Mouse (Mus musculus) erythroblast, embryonic 14.5 days (primary cell): Measurements from ENCODE around the gene Runx3. TPM values are rescaled to one million over a fixed set of nuclear protein-coding genes. Genes with fewer than 3 reads are reported as not detected.

Experiments
- H3K27me3 ChIP-seq: 2 replicates; pipeline ENCODE4 v1.6.1; 2012; ENCODE audit warnings: inconsistent platforms; ENCODE audit not compliant: control insufficient read depth
- H3K36me3 ChIP-seq: 2 replicates; pipeline ENCODE4 v1.6.1; 2012; ENCODE audit warnings: mild to moderate bottlenecking, inconsistent platforms; ENCODE audit not compliant: control insufficient read depth
- H3K4me1 ChIP-seq: 2 replicates; pipeline ENCODE4 v1.6.1; 2012; ENCODE audit warnings: inconsistent platforms; ENCODE audit not compliant: control insufficient read depth
- H3K4me3 ChIP-seq: replicated peaks from 2 replicates; pipeline ENCODE3; 2012; ENCODE audit warnings: moderate library complexity, mild to moderate bottlenecking, inconsistent platforms
- H3K9me3 ChIP-seq: 2 replicates; pipeline ENCODE4 v1.6.1; 2012; ENCODE audit warnings: low read length, inconsistent platforms, mixed read lengths; ENCODE audit not compliant: control insufficient read depth
- GATA1 ChIP-seq: IDR thresholded peaks from 2 replicates; pipeline ENCODE4 v1.6.1; 2012; ENCODE audit warnings: low read length, inconsistent platforms, mixed read lengths
- TAL1 ChIP-seq: IDR thresholded peaks from 3 replicates; pipeline ENCODE4 v1.6.1; 2012; ENCODE audit warnings: low read length, inconsistent platforms, mixed read lengths
- polyA plus RNA-seq: library from polyadenylated mRNA; stranded (reverse); fragments of >175 nt; gene quantifications from 2 replicates; pipeline ENCODE4 v1.2.3, GENCODE M21; 2012

Runx3 gene
- polyA plus RNA-seq, 1 experiment = 0.61 TPM

GRCm38 (mm10) chr4:135136202-135136601 lies 15.8 kb downstream of the Runx3 start:
- TF ChIP-seq GATA1 = no peak
- TF ChIP-seq TAL1 = no peak
- Histone ChIP-seq H3K36me3 (no peaks in the 10 kb centered on the region), H3K9me3 (no peaks in the 10 kb centered on the region), H3K4me3 (no peak overlapping the region), H3K27me3 (peaks cover 31% of the 10 kb centered on the region), H3K4me1 (no peaks in the 10 kb centered on the region)

GRCm38 (mm10) chr4:135136612-135137011 lies 16.2 kb downstream of the Runx3 start:
- TF ChIP-seq TAL1 = no peak
- TF ChIP-seq GATA1 = peak; percentile 58
- Histone ChIP-seq H3K4me3 (no peak overlapping the region), H3K9me3 (no peaks in the 10 kb centered on the region), H3K4me1 (no peaks in the 10 kb centered on the region), H3K27me3 (peaks cover 35% of the 10 kb centered on the region), H3K36me3 (no peaks in the 10 kb centered on the region)

GRCm38 (mm10) chr4:135140647-135141515 lies 20.4 kb downstream of the Runx3 start:
- no peak for TF ChIP-seq GATA1
- TF ChIP-seq TAL1 = no peak
- no peaks in the 10 kb centered on the region for H3K9me3 ChIP-seq
- no peak overlapping the region for H3K4me3 ChIP-seq
- no peaks in the 10 kb centered on the region for H3K4me1 ChIP-seq
- H3K27me3 ChIP-seq = peaks cover 68% of the 10 kb centered on the region
- H3K36me3 ChIP-seq = no peaks in the 10 kb centered on the region

DNA sequence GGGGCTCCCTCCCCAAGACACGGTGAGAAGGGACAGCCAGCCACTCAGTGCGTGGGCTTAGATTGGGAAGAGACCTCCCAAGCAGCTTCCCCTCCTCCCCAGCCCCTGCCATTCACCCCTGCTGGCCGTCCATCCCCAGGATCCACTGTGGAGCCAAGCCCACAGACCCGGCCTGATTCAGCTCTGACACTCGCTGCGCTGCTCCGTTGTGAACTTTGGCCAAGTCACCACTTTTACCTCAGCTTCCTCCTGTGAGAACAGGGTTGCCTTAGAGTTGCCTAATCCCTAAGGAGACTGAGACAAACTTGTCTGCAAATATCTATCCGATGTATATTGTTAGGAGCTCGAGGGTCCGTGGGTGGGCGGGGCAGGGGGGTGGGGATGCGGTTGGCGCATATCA lies 21.3 kb downstream of the Runx3 start:
- Histone ChIP-seq H3K9me3 (no peaks in the 10 kb centered on the region), H3K36me3 (no peaks in the 10 kb centered on the region), H3K4me3 (no peak overlapping the region), H3K27me3 (peaks cover 77% of the 10 kb centered on the region), H3K4me1 (no peaks in the 10 kb centered on the region)
- TF ChIP-seq TAL1 = no peak
- TF ChIP-seq GATA1 = no peak

DNA sequence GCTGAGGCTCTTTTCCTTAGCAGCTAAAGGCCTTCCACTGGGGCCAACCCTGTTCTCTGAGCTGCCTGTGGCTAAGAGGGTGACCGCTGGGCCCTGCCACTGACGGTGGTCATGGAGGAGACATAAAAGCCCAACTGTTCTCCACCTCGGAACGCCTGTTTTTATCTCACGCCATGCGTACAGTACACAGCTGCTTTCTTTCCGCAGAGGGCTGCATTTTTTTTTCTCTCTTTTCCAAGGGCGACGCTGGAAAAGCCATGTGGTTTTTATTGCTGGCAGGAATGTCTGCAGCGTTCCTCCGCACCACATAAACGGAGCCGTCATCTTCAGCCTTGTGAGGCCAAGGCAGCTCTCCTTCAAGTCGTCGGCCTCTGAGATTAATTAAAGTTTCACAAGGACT lies 26.3 kb downstream of the Runx3 start:
- H3K36me3 ChIP-seq = no peaks in the 10 kb centered on the region
- no peaks in the 10 kb centered on the region for H3K9me3 ChIP-seq
- no peak for TF ChIP-seq GATA1
- TF ChIP-seq TAL1 = no peak
- no peak overlapping the region for H3K4me3 ChIP-seq
- H3K27me3 ChIP-seq = peaks cover 91% of the 10 kb centered on the region
- H3K4me1 ChIP-seq = peaks cover 2% of the 10 kb centered on the region

DNA sequence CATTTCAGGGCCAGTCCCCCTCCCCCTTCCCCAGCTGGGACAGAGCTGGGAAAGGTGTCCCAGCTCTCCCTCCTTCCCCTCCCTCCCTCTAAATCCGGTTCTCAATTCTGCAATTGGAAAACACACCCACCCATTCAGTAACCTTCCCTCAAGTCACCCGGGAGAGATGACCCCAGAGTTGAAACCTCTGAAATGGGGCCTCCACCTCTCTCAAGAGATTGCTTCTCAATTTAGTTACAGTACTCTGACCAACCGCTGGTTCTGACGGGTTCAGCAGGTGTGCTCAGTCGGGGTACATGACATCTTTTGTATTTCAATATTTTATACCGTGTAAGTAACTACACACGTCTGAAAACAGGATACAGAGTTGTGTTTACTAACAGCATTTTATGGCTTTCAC lies 28.2 kb downstream of the Runx3 start:
- TF ChIP-seq TAL1 = no peak
- TF ChIP-seq GATA1 = no peak
- peaks cover 16% of the 10 kb centered on the region for H3K4me1 ChIP-seq
- H3K27me3 ChIP-seq = peaks cover 93% of the 10 kb centered on the region
- no peaks in the 10 kb centered on the region for H3K9me3 ChIP-seq
- no peaks in the 10 kb centered on the region for H3K36me3 ChIP-seq
- H3K4me3 ChIP-seq = no peak overlapping the region

DNA sequence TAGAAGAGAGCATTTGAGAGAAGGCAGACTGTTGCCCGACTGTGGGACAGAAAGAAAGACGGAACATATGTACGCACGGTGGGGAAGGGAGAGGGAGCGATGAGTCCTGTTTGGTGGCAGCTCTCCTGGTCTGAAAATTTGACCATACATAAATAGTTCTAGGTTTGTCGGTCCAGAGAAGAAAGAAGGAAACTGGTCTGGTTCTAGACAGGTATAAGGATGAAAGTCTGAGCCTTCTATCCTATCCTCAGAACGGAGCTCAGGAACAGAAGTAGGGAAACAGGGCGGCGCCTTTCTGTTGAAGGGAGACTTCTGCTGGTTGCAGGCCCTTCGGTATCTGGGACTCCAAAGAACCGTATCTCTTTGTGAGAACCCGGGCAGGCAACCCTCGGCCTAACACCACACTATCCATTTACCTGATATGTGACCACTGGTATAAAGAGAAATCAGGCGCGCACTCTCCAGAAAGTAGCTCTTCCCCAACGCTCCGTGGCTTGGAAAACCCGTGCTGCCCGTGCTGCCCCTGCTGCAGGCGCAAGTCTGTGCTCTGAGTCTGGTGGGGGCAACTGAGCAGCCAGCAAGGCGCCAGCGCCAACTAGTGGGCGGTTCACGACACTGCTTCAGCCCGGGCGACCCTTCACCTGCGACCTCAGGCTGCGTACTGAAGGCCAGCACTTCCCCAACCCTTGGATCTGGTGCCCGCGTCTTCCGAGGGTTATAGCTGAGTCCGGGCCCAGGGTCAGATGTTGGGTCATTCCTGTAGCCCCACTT lies 29.8 kb downstream of the Runx3 start:
- H3K4me3 ChIP-seq = no peak overlapping the region
- H3K4me1 ChIP-seq = peaks cover 17% of the 10 kb centered on the region
- H3K27me3 ChIP-seq = peaks cover 96% of the 10 kb centered on the region
- H3K36me3 ChIP-seq = no peaks in the 10 kb centered on the region
- H3K9me3 ChIP-seq = no peaks in the 10 kb centered on the region
- TF ChIP-seq GATA1 = no peak
- TF ChIP-seq TAL1 = no peak

- peaks cover 100% of the 10 kb centered on the region for H3K27me3 ChIP-seq
- H3K36me3 ChIP-seq = no peaks in the 10 kb centered on the region
- H3K4me1 ChIP-seq = peaks cover 17% of the 10 kb centered on the region
- no peak overlapping the region for H3K4me3 ChIP-seq
- TF ChIP-seq TAL1 (no peak), GATA1 (no peak)
- H3K9me3 ChIP-seq = no peaks in the 10 kb centered on the region
These were observed 30.9 kb downstream of the Runx3 start for GRCm38 (mm10) chr4:135151111-135151987.
